Mouse (Mus musculus): Measurements from ENCODE around the gene Cacna1c. TPM values are rescaled to one million over a fixed set of nuclear protein-coding genes. Genes with fewer than 3 reads are reported as not detected.

Gene Cacna1c
- polyA plus RNA-seq, 1 experiment from 2014 or later = 7.1 TPM

Other genes starting within 250 kb of the Cacna1c start
- gene Dcp1b, start 21.2 kb downstream of the Cacna1c start, polyA plus RNA-seq (2014; fragmentation: Nextera tagmentation; extraction: Ambion mirVana) = 15.6 and 16.6 TPM in 2 replicates
- gene Cacna2d4, start 40.1 kb upstream of the Cacna1c start, polyA plus RNA-seq (2014; fragmentation: Nextera tagmentation; extraction: Ambion mirVana) = 0.30 and 0.58 TPM in 2 replicates
- 6.5 and 10.5 TPM in 2 replicates for gene Lrtm2, start 134.3 kb upstream of the Cacna1c start, polyA plus RNA-seq (2014; fragmentation: Nextera tagmentation; extraction: Ambion mirVana)
- 31.9 and 33.5 TPM in 2 replicates for gene Adipor2, start 221.3 kb upstream of the Cacna1c start, polyA plus RNA-seq (2014; fragmentation: Nextera tagmentation; extraction: Ambion mirVana)

Data from midbrain, embryonic 14.5 days (tissue).